Mouse (Mus musculus) heart, adult 11 months (tissue): ENCODE measurements around the gene Gm13119.
A peak's percentile ranks its signal among the peaks of the same experiment; 100 is the strongest.
"Not testable (repeated sequence)": the region's sequence is repeated elsewhere in the genome, so short reads cannot be mapped to it uniquely, and the experiment has no call there.

Experiments used
- DNase-seq: peaks from one replicate; pipeline ENCODE4 v3.0.0; 2022

Gene Gm13119

DNA sequence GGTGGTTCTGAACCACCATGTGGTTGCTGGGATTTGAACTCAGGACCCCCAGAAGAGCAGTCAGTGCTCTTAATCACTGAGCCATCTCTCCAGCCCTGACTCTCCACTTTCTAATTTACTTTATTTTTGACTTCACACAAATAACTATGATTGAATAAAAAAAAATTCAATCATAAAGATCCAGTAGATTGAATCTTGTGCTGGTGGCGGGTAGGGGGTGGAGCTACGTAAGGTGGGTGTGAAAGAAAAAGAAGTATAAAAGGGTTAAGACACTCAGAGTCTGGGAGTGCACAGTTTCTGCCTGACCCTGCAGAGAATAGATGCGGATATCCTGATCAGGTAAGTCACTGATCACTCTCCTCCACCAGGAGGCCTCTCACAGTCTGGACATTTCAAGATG, at the start of gene Gm13119:
Gm13119 (plus strand) TSS at position 301 of the 400 bp plus-strand sequence.
- DNase-seq, result peak; percentile 24

- DNase-seq, result not testable (repeated sequence)
Observed at GRCm38 (mm10) chr4:144312666-144313460, 44.9 kb upstream of the Gm13119 start.

DNA sequence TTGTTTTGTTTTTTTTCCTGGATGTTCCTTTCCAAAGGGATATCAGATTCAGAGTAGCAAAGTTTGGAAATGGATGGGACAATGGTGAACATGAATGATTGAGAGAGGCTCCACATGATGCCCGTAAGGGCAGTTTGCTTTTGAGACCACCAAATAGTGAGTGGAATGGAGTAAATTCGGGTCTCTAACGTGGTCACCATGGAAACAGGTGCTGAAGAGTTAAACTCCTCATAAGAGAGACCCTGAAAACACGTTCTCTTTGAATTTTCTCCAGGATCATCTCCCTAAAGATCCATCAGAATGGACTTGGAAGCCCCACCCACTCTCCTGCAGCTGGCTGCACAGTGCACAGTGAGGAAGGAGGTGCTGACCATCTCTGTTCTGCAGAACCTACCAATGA, 27.8 kb upstream of the Gm13119 start, which contains the start of gene Gm13128:
Gm13128 (plus strand) TSS at position 301 of the 400 bp plus-strand sequence.
- DNase-seq, result not testable (repeated sequence)

GRCm38 (mm10) chr4:144335856-144336255, 21.9 kb upstream of the Gm13119 start:
- DNase-seq, result not testable (repeated sequence)

GRCm38 (mm10) chr4:144377911-144378310, 20.2 kb downstream of the Gm13119 start, which contains the start of gene Pramef20:
Gene Pramef20 (minus strand): TSS chr4:144377933.
- peak; percentile 54 for DNase-seq

DNA sequence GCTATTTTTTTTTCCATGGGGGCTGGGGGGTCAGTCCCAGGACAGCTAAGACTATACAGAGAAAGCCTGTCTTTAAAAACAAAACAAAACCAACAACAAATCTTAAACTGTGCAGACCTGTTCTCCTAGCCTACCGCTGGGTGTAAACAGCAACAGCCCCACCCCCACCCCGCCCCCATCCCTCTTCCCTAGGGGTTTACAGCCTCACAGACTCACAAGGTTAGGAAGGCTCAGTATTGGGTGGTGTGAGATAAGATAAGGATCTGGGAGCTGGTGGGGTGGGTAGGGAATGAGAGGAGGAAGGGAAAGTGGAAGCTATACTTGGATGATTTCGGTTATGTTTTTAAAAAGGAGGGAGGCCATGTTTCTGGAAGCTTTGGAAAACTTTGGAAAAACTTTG, 38.6 kb downstream of the Gm13119 start:
- DNase-seq, result peak; percentile 65

GRCm38 (mm10) chr4:144402712-144403111, 45.0 kb downstream of the Gm13119 start:
- no peak for DNase-seq

DNA sequence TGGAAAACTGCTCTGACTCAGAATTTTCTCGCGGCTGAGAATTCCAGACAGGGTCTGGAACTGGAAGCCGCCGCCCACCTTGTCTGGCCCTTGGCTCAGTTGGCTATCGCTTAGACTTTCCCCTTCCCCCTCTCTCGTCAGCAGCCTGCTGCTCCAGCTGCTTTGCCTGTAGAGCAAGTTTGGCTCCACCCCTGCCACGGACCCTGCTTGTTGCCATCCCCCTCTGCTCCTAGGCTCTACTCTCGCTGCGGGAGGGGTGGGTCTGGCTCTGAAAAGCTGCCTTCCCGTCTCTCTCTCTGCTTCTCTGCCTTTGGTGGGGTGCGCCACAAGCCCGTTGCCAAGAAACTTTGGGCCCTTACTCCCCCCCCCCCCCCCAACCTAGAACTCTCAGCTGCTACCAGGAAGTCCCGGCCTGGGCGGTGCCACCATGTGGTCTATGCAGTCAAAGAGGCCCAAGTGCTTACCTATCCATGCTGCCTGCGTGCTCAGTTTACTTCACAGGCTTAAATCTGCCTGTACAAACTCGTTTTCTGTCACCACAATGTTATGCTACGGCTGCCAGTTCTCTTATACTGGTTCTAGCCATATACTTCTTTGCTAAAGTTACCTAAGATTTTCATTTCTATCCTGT, 46.8 kb downstream of the Gm13119 start:
- DNase-seq, result peak; percentile 73

DNA sequence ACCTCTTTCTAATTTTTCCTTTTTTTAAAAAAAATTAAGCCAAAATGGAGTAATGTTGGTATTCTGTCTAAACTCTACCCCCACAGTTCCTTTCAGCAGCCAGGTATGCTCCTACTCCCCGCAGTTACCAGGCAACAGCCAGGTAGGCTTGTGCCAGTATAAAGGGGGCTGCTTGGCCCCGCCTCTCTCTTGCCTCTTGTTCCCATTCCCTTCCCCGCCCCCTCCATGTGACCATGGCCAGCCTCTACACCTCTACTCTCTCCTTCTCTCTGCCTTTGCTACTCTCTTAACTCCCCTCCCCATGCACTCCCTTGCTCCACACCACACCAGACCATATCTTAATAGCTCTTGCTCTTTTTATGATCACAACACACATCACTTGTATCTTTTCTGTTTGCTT, 48.5 kb downstream of the Gm13119 start:
- peak; percentile 63 for DNase-seq

DNA sequence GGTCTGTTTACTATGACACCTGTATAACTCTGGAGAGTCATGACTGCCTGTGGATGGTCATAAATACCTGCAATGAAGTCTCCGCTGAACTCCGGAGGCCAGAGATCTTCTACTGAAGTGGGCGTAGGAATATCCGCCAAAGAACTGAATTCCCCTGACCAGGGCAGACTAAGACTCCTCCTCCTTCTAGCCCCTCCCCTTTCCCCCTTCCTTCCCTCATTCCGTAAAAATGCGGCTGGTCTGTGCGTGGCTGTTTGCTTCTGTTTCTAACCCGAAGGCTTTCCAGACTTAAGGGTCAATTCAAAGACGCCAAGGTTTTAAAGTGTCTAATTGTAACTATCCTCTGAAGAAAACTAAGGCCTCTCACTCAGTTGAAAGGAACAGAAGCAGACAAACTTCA, 50.5 kb downstream of the Gm13119 start, which contains the start of gene Pramef12:
Pramef12 (minus strand) TSS at position 175 of the 400 bp plus-strand sequence.
- DNase-seq, result no peak
